ENCODE assay signal across 11 mouse cellular contexts in the genomic region with DNA sequence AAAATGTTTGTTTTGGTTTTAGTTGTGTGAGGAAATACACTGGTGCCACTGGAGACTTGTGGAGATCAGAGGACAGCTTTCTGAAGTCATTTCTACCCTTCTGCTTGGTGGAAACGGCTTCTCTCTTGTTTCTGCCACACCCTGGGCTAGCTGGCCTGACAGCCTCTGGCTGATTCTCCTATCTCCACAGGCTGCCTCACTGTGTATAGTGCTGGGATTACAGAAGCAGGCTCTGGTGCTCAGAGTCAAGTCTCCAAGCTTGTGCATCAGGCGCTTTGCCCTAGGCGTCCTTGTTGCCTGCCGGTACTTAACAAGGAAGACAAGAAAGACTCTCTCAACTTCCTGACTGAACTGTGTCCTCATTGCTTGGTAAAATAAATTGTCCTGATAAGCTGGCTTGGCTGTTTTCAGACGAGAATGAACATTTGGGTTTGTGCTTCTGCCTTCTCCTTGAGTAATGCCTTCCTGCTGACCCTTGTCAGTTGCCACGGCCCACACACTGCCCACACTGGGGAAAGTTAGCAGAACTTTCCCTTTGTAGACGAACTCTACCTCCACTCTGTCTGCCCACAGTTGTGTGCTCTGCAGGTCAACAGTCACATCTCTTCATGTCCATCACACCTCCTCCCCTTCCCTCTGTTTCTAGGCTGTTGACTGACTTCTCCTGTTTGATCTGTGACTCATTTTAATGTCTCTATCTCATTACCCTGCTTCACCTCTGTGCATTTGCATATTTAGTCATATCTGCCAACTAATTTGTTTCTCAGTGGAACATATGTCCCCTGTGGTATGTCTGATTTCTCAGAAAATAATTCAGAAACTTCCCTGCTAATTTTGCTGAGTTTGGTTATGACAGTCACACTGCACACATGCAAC. TPM values are rescaled to one million over a fixed set of nuclear protein-coding genes. Genes with fewer than 3 reads are reported as not detected.
A peak's percentile ranks its signal among the peaks of the same experiment; 100 is the strongest.
DNase-seq lines count a peak whose midpoint lies in the region; ATAC-seq and TF ChIP-seq lines count a peak whose summit lies in the region.
"Had no signal": no experiment of that assay in that cellular context is flagged by ENCODE, and none has a peak within 500 bp of the region (broad histone marks: within the 10 kb centered on the region; RNA-seq: fewer than 3 reads in every experiment).

No protein-coding gene starts in this region.

- DNase-seq in testis, postnatal 10 days (ENCODE audit: low spot score), result no peak
- DNase-seq in induced T-regulatory cell, adult 2 months (ENCODE audit: low read depth), result peak; percentile 90
- peak; percentile 41 for DNase-seq in thymus, postnatal 14 days
- DNase-seq in layer of hippocampus, postnatal 14 days (ENCODE audit: low spot score in 2 of 2), result no peak
- no peak for DNase-seq in left cerebral cortex, adult 9 months (ENCODE audit: low spot score in 2 of 2)
- DNase-seq in ovary, postnatal 10 days (ENCODE audit: low spot score), result no peak
- DNase-seq: cerebellum, adult 9-11 months had no signal

- WGBS in lung, embryonic 15.5 days, result 30% methylated on average over 7 of the region's 7 CpGs

- H3K4me1 ChIP-seq in testis, adult 2 months (ENCODE audit: control insufficient read depth, insufficient read depth, low read length), result peaks cover 9% of the 10 kb centered on the region; the same call in 1 of the 2 replicates
- H3K4me1 ChIP-seq in lung, embryonic 15.5 days, result peaks cover 25% of the 10 kb centered on the region

- ATAC-seq in lung, embryonic 15.5 days (ENCODE audit: borderline replicate concordance, extremely low read depth, low FRiP score, low TSS enrichment), result no peak

- H3K4me2 ChIP-seq in lung, embryonic 15.5 days, result peak overlapping the region; percentile 42
- H3K4me2 ChIP-seq: midbrain, embryonic 12.5 days had no signal

- H3K27ac ChIP-seq in testis, adult 2 months (ENCODE audit: control insufficient read depth, insufficient read depth, low read depth, low read length), result peak overlapping the region; percentile 43; the same call in 1 of the 2 replicates
- H3K27ac ChIP-seq in lung, embryonic 15.5 days, result peak overlapping the region; percentile 79
- H3K27ac ChIP-seq: forebrain, embryonic 10.5 days; midbrain, embryonic 12.5 days had no signal

- no peak overlapping the region for H3K4me3 ChIP-seq in testis, adult 2 months (ENCODE audit: control insufficient read depth, low read depth, low read length)
- H3K4me3 ChIP-seq in lung, embryonic 15.5 days, result peak overlapping the region; percentile 25
- H3K4me3 ChIP-seq: forebrain, embryonic 10.5 days; midbrain, embryonic 12.5 days had no signal

- H3K27me3 ChIP-seq in testis, adult 2 months (ENCODE audit: control insufficient read depth, insufficient read depth, low read length), result no peaks in the 10 kb centered on the region
- peaks cover 16% of the 10 kb centered on the region for H3K27me3 ChIP-seq in lung, embryonic 15.5 days

- H3K36me3 ChIP-seq in testis, adult 2 months (ENCODE audit: control insufficient read depth, insufficient read depth, low read length), result no peaks in the 10 kb centered on the region
- H3K36me3 ChIP-seq in lung, embryonic 15.5 days, result no peaks in the 10 kb centered on the region
- H3K36me3 ChIP-seq: forebrain, embryonic 10.5 days; midbrain, embryonic 12.5 days had no signal

- no peak for TF ChIP-seq POLR2A in testis, adult 2 months (IDR thresholded peaks at IDR 0.05; ENCODE audit: control insufficient read depth, low read depth, low read length)

- no peaks in the 10 kb centered on the region for H3K9me3 ChIP-seq in lung, embryonic 15.5 days
- H3K9me3 ChIP-seq: forebrain, embryonic 10.5 days; midbrain, embryonic 12.5 days had no signal

- peak overlapping the region; percentile 16; the same call in 1 of the 2 replicates for H3K9ac ChIP-seq in lung, embryonic 15.5 days
- H3K9ac ChIP-seq: midbrain, embryonic 12.5 days had no signal

- TF ChIP-seq CTCF in testis, adult 2 months (IDR thresholded peaks at IDR 0.05; ENCODE audit: control insufficient read depth, insufficient read depth, insufficient replicate concordance, low read depth, low read length), result no peak

RNA-seq across cellular contexts. Expression of gene Gimap5, which starts 1.3 kb away (rescaled TPM):
- polyA plus RNA-seq in testis, adult 2 months (2012; rRNA removed), result 0.30 and 0.76 TPM in 2 replicates
- 23.7 and 25.2 TPM in 2 replicates for polyA plus RNA-seq in lung, embryonic 15.5 days (2015; fragmentation: Nextera tagmentation; extraction: Ambion mirVana)
- 1 to 10 TPM; 1.3 to 1.7 TPM for total RNA-seq in layer of hippocampus, postnatal 14 days (2021)

RNA-seq across cellular contexts. Expression of gene Gimap1, which starts 8.5 kb away (rescaled TPM):
- polyA plus RNA-seq in testis, adult 2 months (2012; rRNA removed), result 0.31 and 0.36 TPM in 2 replicates
- 43.0 and 53.3 TPM in 2 replicates for polyA plus RNA-seq in lung, embryonic 15.5 days (2015; fragmentation: Nextera tagmentation; extraction: Ambion mirVana)
- total RNA-seq in layer of hippocampus, postnatal 14 days (2021), result 1 to 10 TPM; 2.1 to 2.6 TPM

RNA-seq across cellular contexts. Expression of gene Gimap3, which starts 23.3 kb away (rescaled TPM):
- 0.17 and 0.42 TPM in 2 replicates for polyA plus RNA-seq in testis, adult 2 months (2012; rRNA removed)
- polyA plus RNA-seq in lung, embryonic 15.5 days (2015; fragmentation: Nextera tagmentation; extraction: Ambion mirVana), result 0.22 TPM in 1 of 2 replicates, not detected in the other
- total RNA-seq in layer of hippocampus, postnatal 14 days (2021), result not detected
- polyA plus RNA-seq: forebrain, embryonic 10.5 days; midbrain, embryonic 12.5 days had no signal

RNA-seq across cellular contexts. Expression of gene Gimap7, which starts 28.9 kb away (rescaled TPM):
- not detected in 2 replicates for polyA plus RNA-seq in testis, adult 2 months (2012; rRNA removed)
- polyA plus RNA-seq in lung, embryonic 15.5 days (2015; fragmentation: Nextera tagmentation; extraction: Ambion mirVana), result 0.29 TPM in 1 of 2 replicates, not detected in the other
- not detected for total RNA-seq in layer of hippocampus, postnatal 14 days (2021)
- polyA plus RNA-seq: forebrain, embryonic 10.5 days; midbrain, embryonic 12.5 days had no signal

RNA-seq across cellular contexts. Expression of gene Gm28053, which starts 28.9 kb away (rescaled TPM):
- not detected in 2 replicates for polyA plus RNA-seq in testis, adult 2 months (2012; rRNA removed)
- 3.4 and 4.2 TPM in 2 replicates for polyA plus RNA-seq in lung, embryonic 15.5 days (2015; fragmentation: Nextera tagmentation; extraction: Ambion mirVana)
- 1 to 10 TPM; 1.5 to 2.4 TPM for total RNA-seq in layer of hippocampus, postnatal 14 days (2021)
- polyA plus RNA-seq: forebrain, embryonic 10.5 days; midbrain, embryonic 12.5 days had no signal

Comparison
In these comparisons a context has a peak if more than half of its experiments do, and no peak if none do; other contexts are left out.
1. DNase-seq: peak in induced T-regulatory cell, adult 2 months (single experiment) and thymus, postnatal 14 days (single experiment); none in testis, postnatal 10 days (single experiment), layer of hippocampus, postnatal 14 days (0 of 2), left cerebral cortex, adult 9 months (0 of 2) and ovary, postnatal 10 days (single experiment).
2. RNA of gene Gimap5, which starts 1.3 kb away (polyA plus RNA-seq): 23.7 to 25.2 TPM in lung, embryonic 15.5 days; 0.30 to 0.76 TPM in testis, adult 2 months; every median in the first group is over 10 times any median in the second.
3. RNA of gene Gimap1, which starts 8.5 kb away (polyA plus RNA-seq): 43.0 to 53.3 TPM in lung, embryonic 15.5 days; 0.31 to 0.36 TPM in testis, adult 2 months; every median in the first group is over 10 times any median in the second.